Mouse (Mus musculus): ENCODE results near the gene Zmat5. TPM values are rescaled to one million over a fixed set of nuclear protein-coding genes. Genes with fewer than 3 reads are reported as not detected.

Gene Zmat5
- polyA plus RNA-seq, 1 experiment from 2014 or later = 51.7 TPM

GRCm38 (mm10) chr11:4685071-4685470, 19.4 kb upstream of the Zmat5 start:
- Histone ChIP-seq H3K36me3 (ENCODE audit: control insufficient read depth, insufficient read depth, low read length) (peaks cover 35% of the 10 kb centered on the region), H3K9ac (ENCODE audit: low read depth, low read length) (no peak overlapping the region), H3K9me3 (ENCODE audit: control insufficient read depth, low read length) (no peaks in the 10 kb centered on the region), H3K4me1 (ENCODE audit: control insufficient read depth, insufficient read depth, low read length) (peaks cover 2% of the 10 kb centered on the region), H3K27me3 (replicated peaks; ENCODE audit: control insufficient read depth, insufficient read depth, low read length) (no peaks in the 10 kb centered on the region), H3K4me2 (ENCODE audit: low read depth, low read length) (no peak overlapping the region), H3K4me3 (ENCODE audit: low read depth, low read length) (no peak overlapping the region), H3K27ac (replicated peaks; ENCODE audit: low read depth, low read length) (no peak overlapping the region)
- ATAC-seq (ENCODE audit: low read depth) (no peak), DNase-seq (ENCODE audit: low spot score) (no peak)
- WGBS = 77% methylated on average over 4 of the region's 4 CpGs

- no peak overlapping the region for H3K4me2 ChIP-seq (ENCODE audit: low read depth, low read length)
- H3K27me3 ChIP-seq (replicated peaks; ENCODE audit: control insufficient read depth, insufficient read depth, low read length) = no peaks in the 10 kb centered on the region
- peaks cover 31% of the 10 kb centered on the region for H3K36me3 ChIP-seq (ENCODE audit: control insufficient read depth, insufficient read depth, low read length)
- no peak overlapping the region for H3K4me3 ChIP-seq (ENCODE audit: low read depth, low read length)
- WGBS = 72% methylated on average over 5 of the region's 5 CpGs
- H3K9me3 ChIP-seq (ENCODE audit: control insufficient read depth, low read length) = no peaks in the 10 kb centered on the region
- H3K27ac ChIP-seq (replicated peaks; ENCODE audit: low read depth, low read length) = no peak overlapping the region
- ATAC-seq (ENCODE audit: low read depth) = no peak
- no peaks in the 10 kb centered on the region for H3K4me1 ChIP-seq (ENCODE audit: control insufficient read depth, insufficient read depth, low read length)
- no peak overlapping the region for H3K9ac ChIP-seq (ENCODE audit: low read depth, low read length)
- no peak for DNase-seq (ENCODE audit: low spot score)
Observed at GRCm38 (mm10) chr11:4685510-4685909, 19.0 kb upstream of the Zmat5 start.

GRCm38 (mm10) chr11:4687027-4687426, 17.5 kb upstream of the Zmat5 start:
- Histone ChIP-seq H3K36me3 (ENCODE audit: control insufficient read depth, insufficient read depth, low read length) (peaks cover 17% of the 10 kb centered on the region), H3K27ac (replicated peaks; ENCODE audit: low read depth, low read length) (no peak overlapping the region), H3K9ac (ENCODE audit: low read depth, low read length) (no peak overlapping the region), H3K4me3 (ENCODE audit: low read depth, low read length) (no peak overlapping the region), H3K9me3 (ENCODE audit: control insufficient read depth, low read length) (no peaks in the 10 kb centered on the region), H3K27me3 (replicated peaks; ENCODE audit: control insufficient read depth, insufficient read depth, low read length) (no peaks in the 10 kb centered on the region), H3K4me1 (ENCODE audit: control insufficient read depth, insufficient read depth, low read length) (no peaks in the 10 kb centered on the region), H3K4me2 (ENCODE audit: low read depth, low read length) (no peak overlapping the region)
- 80% methylated on average over 3 of the region's 3 CpGs for WGBS
- no peak for ATAC-seq (ENCODE audit: low read depth)
- no peak for DNase-seq (ENCODE audit: low spot score)

GRCm38 (mm10) chr11:4687874-4688273, 16.6 kb upstream of the Zmat5 start:
- 47% methylated on average over 3 of the region's 3 CpGs for WGBS
- Histone ChIP-seq H3K9me3 (ENCODE audit: control insufficient read depth, low read length) (no peaks in the 10 kb centered on the region), H3K27ac (replicated peaks; ENCODE audit: low read depth, low read length) (no peak overlapping the region), H3K27me3 (replicated peaks; ENCODE audit: control insufficient read depth, insufficient read depth, low read length) (no peaks in the 10 kb centered on the region), H3K36me3 (ENCODE audit: control insufficient read depth, insufficient read depth, low read length) (peaks cover 8% of the 10 kb centered on the region), H3K9ac (ENCODE audit: low read depth, low read length) (no peak overlapping the region), H3K4me3 (ENCODE audit: low read depth, low read length) (no peak overlapping the region), H3K4me2 (ENCODE audit: low read depth, low read length) (no peak overlapping the region), H3K4me1 (ENCODE audit: control insufficient read depth, insufficient read depth, low read length) (no peaks in the 10 kb centered on the region)
- DNase-seq (ENCODE audit: low spot score) (no peak), ATAC-seq (ENCODE audit: low read depth) (no peak)

GRCm38 (mm10) chr11:4688632-4689380, 15.7 kb upstream of the Zmat5 start:
- WGBS = 68% methylated on average over 11 of the region's 11 CpGs
- H3K9ac ChIP-seq (ENCODE audit: low read depth, low read length) = no peak overlapping the region
- H3K27ac ChIP-seq (replicated peaks; ENCODE audit: low read depth, low read length) = no peak overlapping the region
- H3K4me1 ChIP-seq (ENCODE audit: control insufficient read depth, insufficient read depth, low read length) = no peaks in the 10 kb centered on the region
- DNase-seq (ENCODE audit: low spot score) (no peak), ATAC-seq (ENCODE audit: low read depth) (no peak)
- no peaks in the 10 kb centered on the region for H3K9me3 ChIP-seq (ENCODE audit: control insufficient read depth, low read length)
- H3K4me2 ChIP-seq (ENCODE audit: low read depth, low read length) = no peak overlapping the region
- H3K27me3 ChIP-seq (replicated peaks; ENCODE audit: control insufficient read depth, insufficient read depth, low read length) = no peaks in the 10 kb centered on the region
- H3K36me3 ChIP-seq (ENCODE audit: control insufficient read depth, insufficient read depth, low read length) = no peaks in the 10 kb centered on the region
- no peak overlapping the region for H3K4me3 ChIP-seq (ENCODE audit: low read depth, low read length)

- Histone ChIP-seq H3K27ac (replicated peaks; ENCODE audit: low read depth, low read length) (no peak overlapping the region), H3K4me3 (ENCODE audit: low read depth, low read length) (no peak overlapping the region), H3K9me3 (ENCODE audit: control insufficient read depth, low read length) (no peaks in the 10 kb centered on the region), H3K36me3 (ENCODE audit: control insufficient read depth, insufficient read depth, low read length) (no peaks in the 10 kb centered on the region), H3K9ac (ENCODE audit: low read depth, low read length) (no peak overlapping the region), H3K27me3 (replicated peaks; ENCODE audit: control insufficient read depth, insufficient read depth, low read length) (no peaks in the 10 kb centered on the region), H3K4me1 (ENCODE audit: control insufficient read depth, insufficient read depth, low read length) (no peaks in the 10 kb centered on the region), H3K4me2 (ENCODE audit: low read depth, low read length) (no peak overlapping the region)
- 78% methylated on average over 7 of the region's 7 CpGs for WGBS
- no peak for DNase-seq (ENCODE audit: low spot score)
- ATAC-seq (ENCODE audit: low read depth) = no peak
Observed at GRCm38 (mm10) chr11:4690353-4690752, 14.1 kb upstream of the Zmat5 start.

GRCm38 (mm10) chr11:4691213-4691612, 13.3 kb upstream of the Zmat5 start:
- H3K9me3 ChIP-seq (ENCODE audit: control insufficient read depth, low read length) = no peaks in the 10 kb centered on the region
- ATAC-seq (ENCODE audit: low read depth) (no peak), DNase-seq (ENCODE audit: low spot score) (no peak)
- H3K9ac ChIP-seq (ENCODE audit: low read depth, low read length) = no peak overlapping the region
- H3K4me1 ChIP-seq (ENCODE audit: control insufficient read depth, insufficient read depth, low read length) = no peaks in the 10 kb centered on the region
- H3K4me2 ChIP-seq (ENCODE audit: low read depth, low read length) = no peak overlapping the region
- no peaks in the 10 kb centered on the region for H3K36me3 ChIP-seq (ENCODE audit: control insufficient read depth, insufficient read depth, low read length)
- 55% methylated on average over 10 of the region's 10 CpGs for WGBS
- no peak overlapping the region for H3K27ac ChIP-seq (replicated peaks; ENCODE audit: low read depth, low read length)
- no peaks in the 10 kb centered on the region for H3K27me3 ChIP-seq (replicated peaks; ENCODE audit: control insufficient read depth, insufficient read depth, low read length)
- H3K4me3 ChIP-seq (ENCODE audit: low read depth, low read length) = no peak overlapping the region

GRCm38 (mm10) chr11:4692162-4692561, 12.3 kb upstream of the Zmat5 start:
- Histone ChIP-seq H3K4me3 (ENCODE audit: low read depth, low read length) (no peak overlapping the region), H3K9ac (ENCODE audit: low read depth, low read length) (no peak overlapping the region), H3K36me3 (ENCODE audit: control insufficient read depth, insufficient read depth, low read length) (no peaks in the 10 kb centered on the region), H3K4me1 (ENCODE audit: control insufficient read depth, insufficient read depth, low read length) (no peaks in the 10 kb centered on the region), H3K4me2 (ENCODE audit: low read depth, low read length) (no peak overlapping the region), H3K27me3 (replicated peaks; ENCODE audit: control insufficient read depth, insufficient read depth, low read length) (no peaks in the 10 kb centered on the region), H3K9me3 (ENCODE audit: control insufficient read depth, low read length) (no peaks in the 10 kb centered on the region), H3K27ac (replicated peaks; ENCODE audit: low read depth, low read length) (no peak overlapping the region)
- ATAC-seq (ENCODE audit: low read depth) = no peak
- DNase-seq (ENCODE audit: low spot score) = no peak
- WGBS = 88% methylated on average over 11 of the region's 11 CpGs

All from embryonic facial prominence, embryonic 14.5 days (tissue).